Mouse (Mus musculus): ENCODE measurements around the gene Smad9.
A peak's percentile ranks its signal among the peaks of the same experiment; 100 is the strongest.

The Smad9 gene

GRCm38 (mm10) chr3:54755145-54756041 is at the start of gene Smad9:
Smad9 (plus strand) TSS chr3:54755582.
- DNase-seq (ENCODE audit: low read depth): no peak

GRCm38 (mm10) chr3:54708972-54709371 is 46.4 kb upstream of the Smad9 start:
- no peak for DNase-seq (ENCODE audit: low read depth)

- no peak for DNase-seq (ENCODE audit: low read depth)
Measured at GRCm38 (mm10) chr3:54714253-54714652, 41.1 kb upstream of the Smad9 start, which contains the start of gene Gm21958. Gm21958 (minus strand) TSS chr3:54714353.

- no peak for DNase-seq (ENCODE audit: low read depth)
Measured at GRCm38 (mm10) chr3:54715461-54715860, 39.9 kb upstream of the Smad9 start.

- DNase-seq (ENCODE audit: low read depth): no peak
Measured at GRCm38 (mm10) chr3:54717348-54717747, 38.0 kb upstream of the Smad9 start.

- DNase-seq (ENCODE audit: low read depth): no peak
Measured at GRCm38 (mm10) chr3:54718947-54719346, 36.4 kb upstream of the Smad9 start.

GRCm38 (mm10) chr3:54723741-54724500 is 31.5 kb upstream of the Smad9 start:
- DNase-seq (ENCODE audit: low read depth): no peak

- DNase-seq (ENCODE audit: low read depth): no peak
Measured at GRCm38 (mm10) chr3:54725344-54725743, 30.0 kb upstream of the Smad9 start.

GRCm38 (mm10) chr3:54727588-54727987 is 27.8 kb upstream of the Smad9 start:
- DNase-seq (ENCODE audit: low read depth): no peak

GRCm38 (mm10) chr3:54728100-54728499 is 27.3 kb upstream of the Smad9 start:
- DNase-seq (ENCODE audit: low read depth): no peak

- no peak for DNase-seq (ENCODE audit: low read depth)
Measured at GRCm38 (mm10) chr3:54731626-54732150, 23.7 kb upstream of the Smad9 start.

- DNase-seq (ENCODE audit: low read depth): no peak
Measured at GRCm38 (mm10) chr3:54732371-54732770, 23.0 kb upstream of the Smad9 start.

- peak; percentile 75 for DNase-seq (ENCODE audit: low read depth)
Measured at GRCm38 (mm10) chr3:54734411-54735246, 20.8 kb upstream of the Smad9 start.

GRCm38 (mm10) chr3:54735247-54736046 is 19.9 kb upstream of the Smad9 start, which contains the start of the genes Exosc8 and Alg5:
Exosc8 (minus strand) TSS chr3:54735393.
Alg5 (plus strand) TSS chr3:54735539.
- DNase-seq (ENCODE audit: low read depth): no peak

GRCm38 (mm10) chr3:54736101-54736927 is 19.1 kb upstream of the Smad9 start:
- no peak for DNase-seq (ENCODE audit: low read depth)

- no peak for DNase-seq (ENCODE audit: low read depth)
Measured at GRCm38 (mm10) chr3:54737317-54737716, 18.1 kb upstream of the Smad9 start.

GRCm38 (mm10) chr3:54741965-54742364 is 13.4 kb upstream of the Smad9 start:
- DNase-seq (ENCODE audit: low read depth): no peak

- DNase-seq (ENCODE audit: low read depth): no peak
Measured at GRCm38 (mm10) chr3:54745799-54746198, 9.6 kb upstream of the Smad9 start.

GRCm38 (mm10) chr3:54753411-54753810 is 2.0 kb upstream of the Smad9 start:
- no peak for DNase-seq (ENCODE audit: low read depth)

- DNase-seq (ENCODE audit: low read depth): no peak
Measured at GRCm38 (mm10) chr3:54756058-54756457, 676 bp downstream of the Smad9 start.

Data from c-Kit-positive CD71-negative TER-119-negative erythroid progenitor cells, embryonic 14.5 days (primary cell).